Mouse (Mus musculus) c-Kit-positive CD71-negative TER-119-negative erythroid progenitor cells, embryonic 14.5 days (primary cell): Measurements from ENCODE around the gene Anxa6.

Experiments
- DNase-seq: peaks from one replicate; pipeline ENCODE4 v3.0.0-alpha.2; 2013; ENCODE audit warnings: low read depth

Gene Anxa6

GRCm38 (mm10) chr11:55028509-55028908, 4.7 kb downstream of the Anxa6 start:
- DNase-seq: no peak

DNA sequence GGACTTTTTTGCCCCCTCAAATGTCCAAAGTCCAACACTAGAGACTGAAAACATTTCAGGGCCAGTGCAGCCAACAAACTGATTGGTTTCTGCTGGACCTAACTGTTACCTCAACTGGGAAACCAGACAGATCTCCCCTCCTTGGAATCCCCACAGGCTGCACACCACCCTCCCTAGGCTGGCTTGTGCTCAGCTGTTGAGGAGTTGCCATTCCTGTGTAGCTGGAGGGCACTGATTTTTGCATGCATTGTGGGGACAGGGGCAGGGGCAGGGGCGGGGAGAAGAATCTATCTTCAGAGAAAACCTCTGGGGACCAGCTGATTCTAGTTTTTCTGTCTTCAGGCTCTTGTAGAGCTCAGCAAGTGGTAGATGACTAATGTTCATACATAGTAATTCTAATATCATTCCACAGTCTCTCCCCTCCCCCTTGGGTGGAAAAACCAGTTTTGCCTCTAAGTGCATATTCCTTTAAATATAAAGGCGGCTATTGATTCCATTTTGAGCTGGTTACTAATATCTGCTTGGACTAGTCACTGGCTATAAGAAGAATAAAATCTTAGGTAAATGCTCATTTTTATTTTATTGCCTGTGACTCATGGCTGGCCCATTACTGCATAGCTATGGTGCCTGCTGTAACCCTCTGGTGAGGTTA, 5.9 kb downstream of the Anxa6 start:
- DNase-seq: no peak

DNA sequence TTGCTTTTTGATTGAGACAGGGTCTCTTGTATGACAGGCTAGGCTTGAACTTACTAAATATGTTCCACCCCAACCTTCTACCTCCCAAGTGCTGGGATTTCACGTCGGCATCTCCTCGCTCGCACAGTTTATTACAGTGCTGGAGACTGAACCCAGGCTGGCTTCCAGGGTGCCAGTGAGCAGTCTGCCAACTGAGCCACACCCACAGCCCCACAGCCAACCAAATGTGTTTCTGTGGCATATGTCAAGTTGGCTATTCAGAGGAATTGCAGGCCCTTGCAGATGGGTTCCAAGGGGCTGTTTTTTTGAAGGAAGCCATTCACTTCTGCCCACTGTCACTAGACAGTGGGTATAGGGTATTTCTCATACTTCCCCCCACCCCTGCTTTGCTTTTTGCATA, 7.3 kb downstream of the Anxa6 start:
- DNase-seq: no peak

- DNase-seq: no peak
Observed at GRCm38 (mm10) chr11:55023583-55023982, 9.7 kb downstream of the Anxa6 start.

- peak; percentile 77 for DNase-seq
Observed at GRCm38 (mm10) chr11:55023049-55023564, 10.1 kb downstream of the Anxa6 start.

GRCm38 (mm10) chr11:55022508-55022907, 10.7 kb downstream of the Anxa6 start:
- no peak for DNase-seq

DNA sequence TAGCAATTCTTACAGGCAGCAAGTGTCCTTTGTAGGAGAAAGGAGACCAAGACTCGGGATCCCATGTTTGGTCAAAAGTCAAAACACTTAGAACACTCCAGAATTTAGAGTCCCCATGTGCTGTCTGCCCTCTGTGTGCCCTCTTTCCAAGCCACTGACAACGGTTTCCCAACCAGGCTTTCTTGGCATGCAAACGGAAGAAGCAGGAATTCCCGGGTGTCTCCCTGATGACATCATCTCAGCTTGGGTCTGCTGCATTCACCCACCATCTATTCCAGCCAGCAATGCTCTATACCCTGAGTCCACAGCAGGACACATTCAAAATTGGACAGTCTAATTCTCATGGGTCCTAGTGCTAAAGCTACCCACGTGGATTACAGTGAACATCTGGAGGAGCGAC, 11.4 kb downstream of the Anxa6 start:
- DNase-seq: no peak

- DNase-seq: no peak
Observed at GRCm38 (mm10) chr11:55021458-55021857, 11.8 kb downstream of the Anxa6 start.

DNA sequence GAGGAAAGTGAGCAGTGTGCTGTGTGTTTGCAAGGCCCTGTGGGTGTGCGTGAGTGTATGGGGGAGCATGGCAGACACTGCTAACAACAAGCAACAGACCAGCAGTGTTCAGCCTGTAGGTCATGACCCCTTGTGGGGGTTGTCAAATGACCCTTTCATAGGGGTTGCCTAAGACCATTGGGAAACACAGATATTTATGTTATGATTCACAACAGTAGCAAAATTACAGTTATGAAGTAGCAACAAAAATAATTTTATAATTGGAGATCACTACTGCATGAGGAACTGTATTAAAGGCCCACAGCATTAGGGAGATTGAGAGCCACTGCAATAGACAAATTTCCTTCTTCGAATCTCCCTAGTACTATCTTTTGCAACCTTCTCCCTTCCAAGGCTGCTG, 13.5 kb downstream of the Anxa6 start:
- DNase-seq: no peak

- DNase-seq: no peak
Observed at GRCm38 (mm10) chr11:55018034-55018433, 15.2 kb downstream of the Anxa6 start.

- no peak for DNase-seq
Observed at GRCm38 (mm10) chr11:55017201-55017600, 16.0 kb downstream of the Anxa6 start.

GRCm38 (mm10) chr11:55016758-55017157, 16.5 kb downstream of the Anxa6 start:
- no peak for DNase-seq

DNA sequence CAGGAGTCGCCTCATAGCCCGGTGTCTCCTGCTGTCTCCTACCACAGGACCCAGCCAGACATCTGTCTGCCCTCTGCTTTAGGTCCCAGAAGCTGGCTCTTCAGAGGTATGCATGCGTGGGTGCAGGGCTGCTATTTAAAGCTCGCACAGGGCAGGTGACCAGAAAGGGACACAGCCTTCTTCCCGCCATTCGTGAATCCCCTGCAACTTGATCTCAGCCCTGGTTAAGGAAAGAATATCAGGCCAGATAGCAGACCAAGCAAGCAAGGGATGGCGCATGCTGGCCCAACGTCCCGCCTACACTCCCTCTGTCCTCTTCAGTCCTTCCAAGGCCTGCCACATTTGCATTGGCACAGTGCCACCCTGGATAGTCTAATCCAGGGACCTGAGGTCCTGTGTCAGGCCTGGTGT, 17.4 kb downstream of the Anxa6 start:
- no peak for DNase-seq

DNA sequence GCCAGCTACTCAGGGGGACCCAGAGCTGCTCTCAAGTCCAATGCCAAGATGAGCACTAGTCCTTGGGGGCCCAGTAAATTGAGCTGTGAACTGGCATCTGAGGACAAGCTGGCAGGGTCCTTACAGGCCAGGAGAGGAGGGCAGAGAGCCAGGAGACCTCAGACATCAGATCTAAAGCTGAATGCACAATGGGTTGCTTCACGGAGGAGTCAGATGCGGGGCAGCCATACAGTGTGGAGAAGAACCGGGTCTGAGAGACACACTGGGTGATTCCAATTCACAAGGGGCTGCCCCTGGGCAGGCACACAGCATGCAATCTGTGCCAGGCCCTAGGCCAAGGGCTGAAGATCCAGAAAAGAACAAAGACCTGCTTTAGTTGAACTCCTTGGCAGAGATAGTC, 18.0 kb downstream of the Anxa6 start:
- DNase-seq: no peak

- DNase-seq: no peak
Observed at GRCm38 (mm10) chr11:55013802-55014201, 19.4 kb downstream of the Anxa6 start.

DNA sequence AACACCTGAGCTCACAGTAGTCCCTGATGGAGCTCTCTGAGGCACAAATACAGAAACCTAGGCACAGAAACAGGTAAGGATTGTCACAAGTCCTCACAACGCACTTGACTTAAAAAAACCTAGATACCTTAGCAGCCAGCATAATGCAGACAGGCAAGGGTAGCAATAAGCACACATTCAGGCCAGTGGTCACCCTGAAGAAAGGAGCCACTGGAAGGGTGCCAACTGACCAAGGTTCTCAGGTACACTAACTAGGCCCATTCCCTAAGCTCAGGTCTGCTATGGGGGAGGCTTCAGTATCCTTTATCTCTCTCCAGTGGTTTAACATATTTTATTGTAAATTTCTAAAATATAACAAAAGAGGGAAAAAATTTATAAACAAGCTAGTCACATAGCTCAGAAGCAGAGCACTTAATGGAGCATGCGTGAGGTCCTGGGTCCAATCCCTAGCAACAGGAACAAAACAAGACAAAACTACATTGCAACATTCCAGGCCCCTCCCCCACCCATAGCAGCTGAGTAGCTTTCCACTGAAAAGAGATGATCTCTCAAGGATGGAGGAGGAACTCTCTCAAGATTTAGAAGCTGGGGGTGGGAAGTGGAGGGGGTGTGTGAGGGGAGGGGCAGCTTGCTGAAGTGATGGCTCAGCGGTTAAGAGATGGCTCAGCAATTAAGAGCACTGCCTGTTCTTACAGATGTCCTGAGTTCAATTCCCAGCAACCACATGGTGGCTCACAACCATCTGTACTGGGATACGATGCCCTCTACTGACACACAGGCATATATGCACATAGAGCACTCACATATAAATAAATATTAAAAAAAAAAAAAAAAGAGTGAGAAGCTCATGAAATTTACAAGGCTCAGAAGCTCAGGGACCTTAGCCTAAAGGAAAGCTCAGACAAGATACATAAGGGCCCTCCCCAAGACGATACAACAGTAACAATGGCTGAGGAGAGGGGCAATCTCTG, 20.4 kb downstream of the Anxa6 start:
- peak; percentile 36 for DNase-seq

DNA sequence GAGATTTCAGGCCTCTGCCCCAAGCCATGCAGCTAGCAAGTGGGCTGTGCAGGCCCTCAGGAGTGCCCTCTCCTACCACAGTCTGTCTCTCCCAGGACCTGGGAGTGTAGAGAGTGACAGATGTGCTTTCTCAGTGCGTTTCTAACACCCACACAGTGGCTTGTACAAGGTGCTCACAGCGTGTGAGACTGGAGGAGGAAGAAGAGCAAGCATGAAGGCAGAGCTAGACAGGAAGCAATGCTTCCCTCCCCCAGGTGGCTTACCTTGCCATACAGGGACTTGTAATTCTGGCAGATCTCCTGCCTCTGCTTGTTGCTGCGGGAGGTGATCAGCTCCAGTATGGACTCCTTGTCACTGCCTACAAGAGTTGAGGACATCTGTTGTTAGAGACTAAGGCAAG, 21.8 kb downstream of the Anxa6 start:
- DNase-seq: no peak

DNA sequence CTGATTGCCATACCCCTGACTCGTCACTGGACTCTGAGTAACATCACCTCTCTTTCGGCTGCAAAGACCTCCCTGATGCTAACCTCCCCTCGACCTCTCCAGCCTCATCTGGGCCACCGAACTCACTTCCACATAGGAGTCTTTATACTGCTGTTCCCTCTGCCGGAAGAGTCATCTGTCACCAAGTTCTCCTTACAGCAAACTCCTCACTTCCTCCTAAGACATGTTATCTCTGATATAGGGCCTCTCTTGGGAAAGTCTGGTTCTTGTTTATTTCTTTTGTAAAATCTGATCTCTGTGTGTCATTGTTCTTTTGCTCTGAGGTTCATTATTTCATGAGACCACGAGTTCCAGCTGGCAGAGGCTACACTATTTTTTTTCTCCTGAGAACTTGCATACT, 25.0 kb downstream of the Anxa6 start:
- DNase-seq: no peak

DNA sequence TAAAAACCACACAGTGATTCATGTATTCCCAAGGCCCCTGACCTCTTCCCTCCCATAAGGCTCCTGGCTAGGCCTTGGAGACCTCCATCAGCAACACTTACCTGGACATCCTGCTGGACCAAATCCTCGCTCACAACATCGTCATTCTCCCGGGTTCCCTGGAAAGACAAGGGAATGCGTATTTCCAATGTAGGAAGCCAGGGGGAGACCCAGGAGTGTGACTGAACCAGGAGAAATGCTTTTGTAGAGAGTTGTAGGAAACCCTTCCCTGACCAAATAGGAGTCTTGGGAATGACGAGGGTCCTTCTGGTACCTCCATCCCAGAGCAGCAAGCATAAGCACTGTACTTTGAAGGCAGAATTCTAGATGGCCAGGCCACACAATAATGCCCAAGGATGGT, 27.6 kb downstream of the Anxa6 start:
- DNase-seq: no peak

DNA sequence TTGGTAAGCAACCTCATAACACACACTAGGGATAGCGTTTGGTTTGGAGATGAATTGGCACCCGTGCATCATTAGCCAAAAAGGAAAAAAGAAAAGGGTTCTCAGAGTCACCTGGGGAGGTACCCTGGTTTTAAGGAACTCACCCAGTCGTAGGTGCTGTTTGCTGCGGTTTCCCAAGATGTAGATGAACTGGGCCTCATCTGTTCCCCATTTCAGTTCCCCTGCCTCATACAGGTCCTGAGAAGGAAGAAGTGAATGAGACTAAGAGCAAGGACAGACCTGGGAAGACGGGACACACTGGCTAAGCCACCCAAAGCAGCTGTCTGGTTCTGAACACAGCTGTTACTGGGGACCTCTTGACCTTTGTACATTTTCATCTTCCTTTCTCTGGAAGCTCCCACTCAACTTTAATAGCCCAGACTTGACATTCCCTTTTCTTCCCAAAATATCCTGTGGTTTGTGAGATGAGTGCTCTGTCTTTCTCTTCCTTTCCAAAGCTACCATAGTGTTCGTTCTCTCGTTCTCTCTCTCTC, 28.2 kb downstream of the Anxa6 start:
- no peak for DNase-seq

DNA sequence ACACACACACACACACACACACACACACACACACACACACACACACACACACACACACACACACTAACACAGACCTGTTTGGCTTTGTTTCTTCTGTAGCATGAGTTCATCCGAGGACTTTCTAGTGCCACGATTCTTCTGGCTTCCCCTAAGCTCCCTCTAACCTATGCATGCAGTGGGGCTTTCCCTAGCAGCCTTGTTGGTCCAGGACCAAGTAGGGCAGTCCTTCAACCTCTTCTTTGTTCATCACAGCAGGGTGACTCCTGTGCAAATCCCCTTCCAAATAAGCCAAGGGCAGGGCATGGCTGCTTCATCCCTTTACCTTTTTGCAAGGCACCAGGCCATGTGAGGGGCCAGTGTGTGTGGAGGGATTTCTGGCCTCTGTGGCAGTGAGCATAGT, 34.5 kb downstream of the Anxa6 start:
- no peak for DNase-seq

GRCm38 (mm10) chr11:54998284-54998683, 35.0 kb downstream of the Anxa6 start:
- DNase-seq: peak; percentile 36

DNA sequence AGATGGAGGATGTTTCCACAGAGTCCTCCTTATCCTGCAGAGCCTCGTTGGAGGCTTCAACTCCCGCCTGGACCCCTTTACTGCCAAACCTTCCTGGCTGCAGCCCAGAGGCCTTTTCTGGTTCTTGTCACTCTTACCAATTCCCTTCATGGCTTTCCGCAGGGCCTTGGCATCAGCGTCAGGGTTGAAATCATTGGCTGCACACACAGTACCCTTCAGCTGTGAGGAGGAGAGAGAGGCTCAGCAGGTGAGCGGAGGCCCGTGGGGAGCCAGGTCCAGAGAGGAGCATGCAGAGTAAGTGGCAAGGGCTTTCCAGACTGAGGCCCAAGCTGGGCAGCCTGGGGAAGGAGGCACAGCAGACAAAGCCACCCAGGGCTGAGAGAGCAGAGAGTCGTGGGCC, 37.1 kb downstream of the Anxa6 start:
- DNase-seq: no peak
